Mouse (Mus musculus): ENCODE measurements around the gene Mrgprh.

DNA sequence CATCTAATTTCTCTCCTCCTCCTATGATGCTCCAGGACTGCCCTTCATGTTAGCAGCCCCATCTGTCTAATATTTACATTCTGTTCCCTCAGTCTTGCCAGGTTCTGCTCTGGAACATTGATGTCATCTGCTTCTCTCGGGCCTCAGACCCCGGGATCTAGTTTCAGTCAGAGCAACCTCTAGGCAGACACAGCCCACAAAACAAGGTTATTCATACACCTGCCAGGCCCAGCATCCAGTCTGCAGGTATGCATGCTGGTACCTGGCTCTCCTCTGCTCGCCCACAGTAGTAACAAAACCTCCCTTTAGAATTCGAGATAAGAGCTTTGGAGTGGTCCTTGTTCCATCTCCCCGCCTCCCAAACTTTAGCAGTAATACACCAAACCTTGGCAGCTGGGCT lies 45.5 kb upstream of the Mrgprh start:
- no peak for TF ChIP-seq GABPA (IDR thresholded peaks at IDR 0.05; ENCODE audit: low read depth, low read length)
- TF ChIP-seq MYC (IDR thresholded peaks at IDR 0.05; ENCODE audit: low read depth, low read length): no peak
- TF ChIP-seq GATA1 (IDR thresholded peaks at IDR 0.05; ENCODE audit: low read depth, low read length): no peak
- no peak for TF ChIP-seq RAD21 (IDR thresholded peaks at IDR 0.05; ENCODE audit: low read depth, low read length)
- TF ChIP-seq ZC3H11A (IDR thresholded peaks at IDR 0.05; ENCODE audit: low read depth, low read length): no peak
- no peak for TF ChIP-seq CTCF (IDR thresholded peaks at IDR 0.05 in 2 of 3, conservative IDR thresholded peaks at IDR 0.05 in 1 of 3; ENCODE audit: control insufficient read depth in 1 of 3, insufficient read depth in 1 of 3, low read depth in 2 of 3, low read length in 3 of 3, poor library complexity in 1 of 3, severe bottlenecking in 1 of 3)
- TF ChIP-seq TAL1 (IDR thresholded peaks at IDR 0.05; ENCODE audit: low read length): no peak
- TF ChIP-seq USF1 (IDR thresholded peaks at IDR 0.05; ENCODE audit: low read depth, low read length): no peak

Measured in MEL (cell line).